Mouse (Mus musculus): ENCODE measurements around the gene Krt16.

Krt16 gene

DNA sequence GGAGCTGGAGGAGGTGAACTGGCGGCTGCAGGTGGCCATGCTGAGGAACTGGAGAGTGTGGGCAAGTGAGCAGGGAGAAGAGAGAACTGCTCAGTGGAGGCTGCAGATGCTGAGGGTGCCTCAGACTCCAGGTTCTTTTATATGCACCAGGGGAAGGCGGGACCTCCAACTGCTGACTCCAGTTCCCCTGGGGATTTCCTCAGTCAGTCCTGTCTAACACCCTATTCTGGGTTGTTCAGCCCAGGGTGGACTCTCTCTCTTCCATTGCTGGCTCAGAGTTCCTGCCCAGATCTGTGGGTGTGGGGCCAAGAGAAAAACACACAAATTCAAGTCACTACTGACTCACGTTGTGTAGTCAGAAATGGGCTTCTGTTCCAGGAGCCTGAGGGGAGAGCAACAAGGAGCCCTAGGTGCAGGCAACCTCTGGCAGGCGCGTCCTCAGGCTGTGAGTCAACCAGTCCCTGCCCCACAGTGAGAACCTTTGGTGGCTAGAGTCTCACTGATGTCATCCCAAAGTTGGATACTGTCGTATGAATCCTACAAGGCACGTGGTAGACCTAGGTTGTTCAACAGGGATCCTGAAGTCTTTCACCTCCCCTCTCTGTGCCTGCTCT is at the start of gene Krt16:
Gene Krt16 (minus strand): TSS at position 51 of the 614 bp plus-strand sequence.
- no peak for DNase-seq (ENCODE audit: low spot score in 2 of 2)

DNA sequence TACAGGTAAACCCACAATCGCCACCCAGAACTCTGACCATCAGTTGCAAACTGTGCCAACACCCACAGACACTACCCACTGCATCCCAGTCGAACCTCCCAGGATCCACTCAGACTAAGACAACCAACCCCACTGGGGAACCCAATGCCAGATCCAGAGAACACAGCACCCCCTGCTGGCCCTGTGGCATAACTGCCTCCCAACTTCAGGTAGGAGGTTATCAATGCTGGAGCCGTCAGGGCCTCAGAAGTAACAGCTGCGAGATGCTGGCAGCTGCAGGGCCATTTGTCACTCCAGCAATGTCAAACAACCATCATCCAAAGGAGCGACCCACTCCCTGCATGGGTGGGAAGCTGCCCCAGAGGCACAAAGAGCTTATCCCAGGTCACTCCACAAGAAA is 49.1 kb upstream of the Krt16 start:
- DNase-seq (ENCODE audit: low spot score in 2 of 2), result no peak

DNA sequence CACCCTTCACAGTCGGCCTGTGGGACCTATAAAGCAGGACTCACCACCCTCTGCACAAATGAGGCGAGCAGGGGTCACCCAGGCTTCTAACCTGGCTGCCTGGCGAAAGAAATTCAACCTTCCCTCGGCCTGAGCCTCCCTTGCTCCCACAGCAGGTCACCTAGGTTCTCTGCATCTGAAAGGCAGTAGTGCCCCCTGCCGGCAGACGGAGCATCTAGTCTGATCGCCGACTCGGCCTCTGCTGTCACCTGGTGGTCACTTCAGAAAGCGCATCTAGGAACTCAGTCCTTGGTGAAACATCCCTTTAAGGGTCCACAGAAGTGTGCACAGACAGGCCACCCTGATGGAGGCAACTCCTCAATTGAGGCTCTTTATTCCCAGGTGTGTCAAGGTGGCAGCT is 46.6 kb upstream of the Krt16 start:
- peak; percentile 48 to 78 for DNase-seq (ENCODE audit: low spot score in 2 of 2)

DNA sequence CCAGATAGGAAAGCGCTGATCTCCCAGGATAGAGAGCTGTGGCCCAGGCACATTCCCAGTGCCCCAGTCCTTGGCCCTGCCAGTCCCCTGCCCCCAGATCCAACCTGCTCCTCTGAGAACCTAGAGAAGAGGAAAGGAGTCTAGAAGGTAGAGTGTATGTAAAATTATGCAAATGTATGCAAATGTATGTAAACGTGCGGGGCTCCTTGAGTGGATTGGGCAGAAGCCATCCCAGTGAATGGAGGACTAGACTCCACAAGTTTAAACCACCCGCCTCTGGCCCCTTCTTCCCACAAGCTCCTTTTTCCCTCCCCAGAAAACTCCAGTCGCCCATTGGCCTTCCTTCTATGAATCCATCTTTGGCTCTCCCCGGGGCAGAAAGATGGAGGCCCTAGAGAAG is 44.2 kb upstream of the Krt16 start:
- DNase-seq (ENCODE audit: low spot score in 2 of 2), result no peak

DNA sequence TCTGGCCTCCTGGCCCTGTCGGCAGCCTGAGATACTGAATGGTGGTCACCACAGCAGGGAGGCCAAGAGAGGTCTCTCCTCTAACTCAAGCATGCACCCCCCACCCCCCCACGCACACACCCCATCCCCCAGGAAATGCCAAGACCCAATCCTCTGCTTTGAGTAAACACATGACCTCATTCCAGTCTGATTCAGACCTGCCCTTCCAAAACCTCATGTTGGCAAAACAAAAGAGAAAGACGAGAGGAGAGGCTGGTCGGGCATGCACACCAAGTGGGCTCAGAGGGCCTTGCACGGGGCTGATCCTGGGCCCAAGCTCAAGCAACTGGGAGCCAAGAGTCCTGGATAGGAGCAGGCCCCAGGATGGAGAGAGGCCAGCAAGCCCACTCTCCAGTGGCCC is 41.5 kb upstream of the Krt16 start:
- no peak for DNase-seq (ENCODE audit: low spot score in 2 of 2)

GRCm38 (mm10) chr11:100288942-100289341 is 40.2 kb upstream of the Krt16 start:
- no peak for DNase-seq (ENCODE audit: low spot score in 2 of 2)

GRCm38 (mm10) chr11:100287024-100287423 is 38.3 kb upstream of the Krt16 start:
- no peak for DNase-seq (ENCODE audit: low spot score in 2 of 2)

DNA sequence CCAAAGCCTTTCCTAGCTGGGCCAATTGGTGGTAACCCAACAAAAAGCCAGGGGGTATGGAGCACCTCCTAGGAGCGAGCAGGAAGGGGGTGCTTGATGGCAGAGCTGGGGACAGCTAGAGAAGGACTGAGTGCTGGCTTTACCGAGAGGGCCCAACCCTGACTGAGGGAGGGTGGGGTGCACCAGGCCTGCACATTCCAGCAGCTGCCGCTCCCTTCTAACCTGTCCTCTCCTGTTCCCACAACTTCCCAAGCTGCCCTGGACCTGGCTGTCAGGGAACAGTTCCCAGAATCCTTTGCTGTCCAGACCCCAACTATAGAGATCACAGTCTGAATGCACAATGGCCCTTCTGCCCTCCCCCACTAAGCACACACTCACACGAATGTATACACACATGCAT is 36.3 kb upstream of the Krt16 start:
- no peak for DNase-seq (ENCODE audit: low spot score in 2 of 2)

DNA sequence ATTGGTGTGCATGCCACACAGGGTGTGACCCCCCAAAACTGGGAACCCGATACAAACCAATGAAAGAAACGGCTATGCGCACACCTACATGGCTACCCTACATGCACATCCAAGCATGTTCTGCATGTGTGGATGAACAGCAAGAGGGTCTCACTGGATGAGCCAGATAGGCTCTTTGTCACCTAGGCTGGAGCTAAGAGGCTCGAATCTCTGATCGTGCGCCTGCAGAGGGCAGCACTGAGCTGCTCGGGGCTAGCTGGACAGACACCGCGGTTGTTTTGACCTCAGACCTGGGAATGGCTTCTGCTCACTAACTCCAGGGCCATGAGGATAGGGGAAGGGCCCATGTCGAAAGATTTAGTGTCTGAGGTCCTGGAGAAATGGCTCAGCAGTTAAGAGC is 33.8 kb upstream of the Krt16 start:
- DNase-seq (ENCODE audit: low spot score in 2 of 2), result peak in 1 of 2 experiments; percentile 44

DNA sequence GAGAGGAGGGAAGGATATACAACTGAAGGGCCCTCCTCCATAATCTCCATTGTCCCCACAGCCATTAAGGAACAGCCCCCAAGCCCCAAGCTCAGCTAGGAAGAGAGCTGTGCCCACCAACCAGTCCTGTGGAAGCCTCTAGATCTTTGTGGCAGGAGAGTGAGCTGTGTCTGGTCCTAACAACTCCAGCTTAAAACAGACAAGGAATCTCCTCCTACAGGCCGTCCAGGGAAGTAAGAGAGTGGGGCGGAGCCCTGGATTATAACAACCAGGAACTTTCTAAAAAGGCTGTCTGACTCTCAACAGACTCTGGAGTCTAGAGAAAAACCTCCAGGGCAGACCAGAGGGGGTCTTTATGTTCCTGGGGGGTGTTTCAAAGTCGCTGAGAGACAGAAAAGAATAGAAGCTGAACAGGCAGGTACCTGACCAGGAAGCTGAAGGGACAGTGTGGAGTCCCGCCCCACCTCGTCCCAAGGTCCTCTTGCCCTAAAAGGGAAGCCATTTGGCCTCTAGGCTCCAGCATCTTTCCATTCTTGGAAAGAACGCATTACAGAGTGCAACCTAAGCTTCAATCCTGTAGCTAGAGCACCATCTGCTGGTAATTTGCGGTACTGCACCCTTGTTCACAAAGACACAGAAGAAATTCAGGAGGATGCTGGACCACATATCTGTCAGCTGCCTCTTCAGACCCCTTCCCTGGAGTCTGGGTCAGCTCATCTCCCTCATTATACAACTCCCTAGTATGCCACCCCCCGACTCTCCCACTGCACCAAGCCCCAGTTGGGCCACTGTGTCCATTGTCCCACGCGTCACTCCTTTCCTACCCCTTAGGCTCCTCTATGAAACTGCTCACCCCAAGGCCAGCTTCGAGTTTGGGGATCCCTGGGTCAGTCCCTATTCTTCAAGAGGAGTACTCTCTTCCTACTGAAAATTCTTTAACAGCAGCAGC is 33.2 kb upstream of the Krt16 start:
- peak; percentile 63 to 93 for DNase-seq (ENCODE audit: low spot score in 2 of 2)

GRCm38 (mm10) chr11:100278759-100279158 is 30.1 kb upstream of the Krt16 start:
- no peak for DNase-seq (ENCODE audit: low spot score in 2 of 2)

GRCm38 (mm10) chr11:100277726-100278480 is 29.2 kb upstream of the Krt16 start:
- DNase-seq (ENCODE audit: low spot score in 2 of 2), result no peak

GRCm38 (mm10) chr11:100275466-100275865 is 26.8 kb upstream of the Krt16 start:
- no peak for DNase-seq (ENCODE audit: low spot score in 2 of 2)

DNA sequence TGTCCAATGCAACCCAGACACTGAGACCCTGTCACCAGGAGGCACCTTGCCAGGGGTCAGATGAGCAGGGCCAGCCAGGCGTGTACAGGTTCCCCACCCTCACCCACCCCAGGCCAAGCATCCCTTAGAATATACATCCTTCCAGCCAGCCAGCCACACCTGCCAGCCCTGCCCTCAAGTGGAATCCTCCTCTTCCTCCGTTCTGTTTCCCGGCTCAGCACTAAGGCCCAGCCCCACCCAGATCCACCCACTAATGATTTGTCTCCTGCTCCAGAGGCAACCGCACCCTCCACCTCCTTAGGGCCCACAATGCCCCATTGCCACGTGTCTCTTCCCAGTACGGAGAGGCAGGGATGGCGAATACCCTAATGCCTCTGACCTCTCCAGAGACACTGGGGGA is 26.0 kb upstream of the Krt16 start:
- DNase-seq (ENCODE audit: low spot score in 2 of 2), result no peak

GRCm38 (mm10) chr11:100271878-100272277 is 23.2 kb upstream of the Krt16 start:
- DNase-seq (ENCODE audit: low spot score in 2 of 2), result no peak

- no peak for DNase-seq (ENCODE audit: low spot score in 2 of 2)
These were observed 21.2 kb upstream of the Krt16 start, which contains the start of gene Krt42 for GRCm38 (mm10) chr11:100269821-100270332. Gene Krt42 (minus strand): TSS chr11:100269871.

GRCm38 (mm10) chr11:100262058-100262980 is 13.6 kb upstream of the Krt16 start:
- no peak for DNase-seq (ENCODE audit: low spot score in 2 of 2)

DNA sequence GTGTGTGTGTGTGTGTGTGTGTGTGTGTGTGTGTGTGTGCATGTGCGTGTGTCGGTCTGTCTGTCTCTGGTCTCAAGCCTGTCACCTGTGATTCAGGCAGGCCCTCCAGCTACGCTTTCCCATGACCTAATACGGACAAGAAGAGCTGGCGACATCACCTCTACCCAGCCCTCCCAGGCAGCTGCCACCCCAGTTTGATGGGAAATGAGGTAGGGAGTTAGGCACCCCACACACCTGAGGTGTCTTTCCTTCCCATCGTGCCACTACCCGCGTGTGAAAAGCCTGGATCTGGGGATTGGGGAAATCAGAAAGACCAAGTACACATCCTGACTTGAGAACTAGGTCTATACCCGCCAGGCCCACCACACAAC is 12.5 kb upstream of the Krt16 start:
- DNase-seq (ENCODE audit: low spot score in 2 of 2), result no peak

- DNase-seq (ENCODE audit: low spot score in 2 of 2), result no peak
These were observed 12.0 kb upstream of the Krt16 start, which contains the start of gene Krt17 for GRCm38 (mm10) chr11:100260514-100261234. Gene Krt17 (minus strand): TSS chr11:100261029.

- no peak for DNase-seq (ENCODE audit: low spot score in 2 of 2)
These were observed 10.4 kb upstream of the Krt16 start for GRCm38 (mm10) chr11:100259079-100259478.
